Mouse (Mus musculus) brain, embryonic 14.5 days (tissue): Measurements from ENCODE around the gene Gsdma.

Experiments
- CTCF ChIP-seq: fragments of 200-500 bp; IDR thresholded peaks from 2 replicates; pipeline ENCODE4 v1.5.1; 2012; ENCODE audit warnings: inconsistent platforms, mild to moderate bottlenecking, moderate library complexity, borderline replicate concordance; ENCODE audit not compliant: insufficient read depth, insufficient read length; ENCODE audit errors: extremely low read depth
- POLR2A ChIP-seq: fragments of 200-500 bp; IDR thresholded peaks from 2 replicates; pipeline ENCODE4 v1.6.1; 2012; ENCODE audit warnings: mild to moderate bottlenecking, inconsistent platforms, borderline replicate concordance; ENCODE audit not compliant: poor library complexity, insufficient read depth, insufficient read length, severe bottlenecking; ENCODE audit errors: extremely low read depth

DNA sequence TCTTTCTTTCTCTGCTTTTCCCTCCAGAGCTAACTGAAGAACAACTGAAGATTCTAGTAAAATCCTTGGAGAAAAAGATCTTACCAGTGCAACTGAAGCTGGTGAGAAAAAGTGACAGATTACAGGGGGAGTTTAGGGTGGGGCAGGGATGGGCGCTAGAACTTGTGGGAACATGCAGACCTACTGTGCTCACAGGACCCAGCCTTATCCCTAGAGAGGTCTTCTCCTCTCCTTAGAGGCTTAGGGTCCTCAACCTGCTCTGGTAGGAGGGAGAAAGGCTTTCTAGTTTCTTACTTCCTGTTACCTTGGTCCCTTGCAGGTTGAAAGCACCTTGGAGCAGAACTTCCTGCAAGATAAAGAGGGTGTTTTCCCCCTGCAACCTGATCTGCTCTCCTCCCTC is 26.6 kb upstream of the Gsdma start:
- TF ChIP-seq CTCF (no peak), POLR2A (no peak)
